In the genomic region with DNA sequence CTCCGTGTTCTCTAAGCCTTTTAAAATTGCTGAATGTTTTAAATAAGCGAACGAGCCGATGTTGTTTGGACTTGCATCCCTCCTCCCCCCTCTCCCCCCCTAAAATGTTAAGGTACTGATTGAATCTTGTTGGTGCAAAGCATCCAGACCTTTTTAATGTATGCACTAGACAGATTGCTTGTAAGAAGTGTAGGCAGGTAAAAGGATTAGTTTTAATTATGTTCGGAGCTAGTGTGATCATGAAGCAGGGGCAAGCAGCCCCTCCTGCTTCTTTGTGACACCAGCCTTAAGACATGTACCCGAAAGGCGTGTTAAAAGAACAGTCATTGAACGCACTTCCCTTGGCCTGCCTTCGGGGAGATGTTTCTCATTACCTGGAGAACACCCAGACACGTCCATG, we compare ENCODE assay signal across 24 mouse cellular contexts.
"Had no signal": no experiment of that assay in that cellular context is flagged by ENCODE, and none has a peak within 500 bp of the region (broad histone marks: within the 10 kb centered on the region; RNA-seq: fewer than 3 reads in every experiment).

No protein-coding gene starts in this region.

- H3K4me3 ChIP-seq: heart, adult 2 months; heart, embryonic 13.5 days; heart, embryonic 15.5 days; hindbrain, embryonic 13.5 days; hindbrain, embryonic 15.5 days; kidney, embryonic 15.5 days; left cerebral cortex, adult 2 months; limb, embryonic 13.5 days; liver, embryonic 12.5 days had no signal

- ATAC-seq: hindbrain, postnatal 0 days; intestine, embryonic 16.5 days; liver, embryonic 12.5 days had no signal

- H3K27me3 ChIP-seq: heart, embryonic 13.5 days; heart, embryonic 15.5 days; hindbrain, embryonic 13.5 days; hindbrain, embryonic 15.5 days; kidney, embryonic 15.5 days; limb, embryonic 13.5 days; liver, embryonic 12.5 days had no signal

- H3K36me3 ChIP-seq: heart, embryonic 13.5 days; heart, embryonic 15.5 days; hindbrain, embryonic 13.5 days; hindbrain, embryonic 15.5 days; kidney, embryonic 15.5 days; limb, embryonic 13.5 days; liver, embryonic 12.5 days had no signal

- H3K9ac ChIP-seq: heart, embryonic 13.5 days; heart, embryonic 15.5 days; hindbrain, embryonic 13.5 days; hindbrain, embryonic 15.5 days; kidney, embryonic 15.5 days; limb, embryonic 13.5 days; liver, embryonic 12.5 days; liver, embryonic 14.5 days had no signal

- H3K27ac ChIP-seq: heart, adult 2 months; heart, embryonic 13.5 days; heart, embryonic 15.5 days; hindbrain, embryonic 13.5 days; hindbrain, embryonic 15.5 days; hindbrain, postnatal 0 days; kidney, embryonic 15.5 days; kidney, postnatal 0 days; left cerebral cortex, adult 2 months; limb, embryonic 13.5 days; liver, embryonic 12.5 days; liver, embryonic 14.5 days had no signal

- DNase-seq: gastrocnemius, postnatal 14 days; gastrocnemius, postnatal 36 days; heart, adult 2 months; heart, postnatal 14 days; heart, postnatal 36 days; kidney, adult 11 months; kidney, adult 2 months; kidney, adult 9 months; kidney, postnatal 14 days; kidney, postnatal 36 days; layer of hippocampus, adult 9-11 months had no signal

- H3K4me2 ChIP-seq: heart, embryonic 11.5 days; heart, embryonic 13.5 days; heart, embryonic 15.5 days; hindbrain, embryonic 13.5 days; hindbrain, embryonic 15.5 days; kidney, embryonic 15.5 days; limb, embryonic 13.5 days; liver, embryonic 12.5 days had no signal

- H3K4me1 ChIP-seq: hindbrain, embryonic 13.5 days; hindbrain, embryonic 15.5 days; kidney, embryonic 15.5 days had no signal

- H3K9me3 ChIP-seq: heart, embryonic 13.5 days; heart, embryonic 15.5 days; hindbrain, embryonic 13.5 days; hindbrain, embryonic 15.5 days; kidney, embryonic 15.5 days; limb, embryonic 13.5 days; liver, embryonic 12.5 days had no signal
